Mouse (Mus musculus) intestine, embryonic 16.5 days (tissue): ENCODE measurements around the gene Prkch. TPM values are rescaled to one million over a fixed set of nuclear protein-coding genes. Genes with fewer than 3 reads are reported as not detected.

Experiments
- ATAC-seq: fragments of 200-750 bp; cut with Nextera tagmentation; 2 replicates; pipeline ENCODE4 v1.8.0; 2017; ENCODE audit warnings: moderate TSS enrichment, moderate library complexity
- H3K27ac ChIP-seq: fragments of 300-500 bp; sonication (generic); 2 replicates; pipeline ENCODE4 v1.5.1; 2014; ENCODE audit warnings: mild to moderate bottlenecking, low read length
- H3K27me3 ChIP-seq: fragments of 300-500 bp; sonication (generic); replicated peaks from 2 replicates; pipeline ENCODE4 v1.6.1; 2014; ENCODE audit warnings: low read length, control low read depth, mixed read lengths; ENCODE audit not compliant: control insufficient read depth, insufficient read depth
- H3K36me3 ChIP-seq: fragments of 300-500 bp; sonication (generic); 2 replicates; pipeline ENCODE4 v1.6.1; 2014; ENCODE audit warnings: low read length, control low read depth; ENCODE audit not compliant: control insufficient read depth, insufficient read depth
- H3K4me1 ChIP-seq: fragments of 300-500 bp; sonication (generic); 2 replicates; pipeline ENCODE4 v1.6.1; 2014; ENCODE audit warnings: low read length, control low read depth, mixed read lengths; ENCODE audit not compliant: control insufficient read depth, insufficient read depth
- H3K4me2 ChIP-seq: fragments of 300-500 bp; sonication (generic); 2 replicates; pipeline ENCODE4 v1.6.1; 2014; ENCODE audit warnings: low read depth, low read length, control low read depth
- H3K4me3 ChIP-seq: fragments of 300-500 bp; sonication (generic); 2 replicates; pipeline ENCODE4 v1.5.1; 2014; ENCODE audit warnings: mild to moderate bottlenecking, low read length
- H3K9ac ChIP-seq: fragments of 300-500 bp; sonication (generic); 2 replicates; pipeline ENCODE4 v1.6.1; 2014; ENCODE audit warnings: low read depth, low read length
- H3K9me3 ChIP-seq: fragments of 300-500 bp; sonication (generic); 2 replicates; pipeline ENCODE4 v1.6.1; 2016; ENCODE audit warnings: low read length, control low read depth; ENCODE audit not compliant: control insufficient read depth
- WGBS: fragments of 180-500 bp; shearing (Covaris S2); extraction: QIAGEN DNeasy Blood & Tissue Kit; methylation state at CpG from one replicate; pipeline ENCODE4 v1.1.7; 2014; 5-methylcytosine and 5-hydroxymethylcytosine counted together
- polyA plus RNA-seq: library from polyadenylated mRNA; unstranded; fragments of >200 nt; fragmentation: Nextera tagmentation; extraction: Ambion mirVana; gene quantifications from 2 replicates; pipeline ENCODE4 v1.2.1, GENCODE M21; 2015

Gene Prkch
- polyA plus RNA-seq, 1 experiment from 2014 or later, result 4.0 TPM

DNA sequence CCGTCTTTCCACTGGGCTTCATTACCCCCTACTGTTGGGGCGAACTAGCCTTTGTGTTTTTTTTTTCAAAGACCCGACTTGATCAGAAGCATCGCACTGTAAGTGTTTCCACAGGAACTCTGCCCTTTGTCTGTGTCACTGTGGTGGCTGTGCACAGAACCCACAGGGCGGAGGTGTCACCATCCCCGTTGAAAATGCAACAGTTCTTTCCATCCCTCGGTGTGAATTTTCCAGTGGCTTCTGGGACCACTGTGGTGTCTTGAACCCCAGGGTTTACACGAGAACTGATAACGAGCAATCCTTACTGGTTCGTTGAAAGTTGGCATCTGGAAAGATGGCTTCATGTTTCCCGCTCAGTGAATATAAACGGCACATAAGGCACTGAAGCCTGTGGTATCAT lies 20.2 kb downstream of the Prkch start:
- Histone ChIP-seq H3K4me2 (no peak overlapping the region), H3K9me3 (no peaks in the 10 kb centered on the region), H3K27ac (no peak overlapping the region), H3K9ac (no peak overlapping the region), H3K4me1 (no peaks in the 10 kb centered on the region), H3K27me3 (no peaks in the 10 kb centered on the region), H3K4me3 (no peak overlapping the region), H3K36me3 (no peaks in the 10 kb centered on the region)
- 74% methylated on average over 12 of the region's 12 CpGs for WGBS
- no peak for ATAC-seq

DNA sequence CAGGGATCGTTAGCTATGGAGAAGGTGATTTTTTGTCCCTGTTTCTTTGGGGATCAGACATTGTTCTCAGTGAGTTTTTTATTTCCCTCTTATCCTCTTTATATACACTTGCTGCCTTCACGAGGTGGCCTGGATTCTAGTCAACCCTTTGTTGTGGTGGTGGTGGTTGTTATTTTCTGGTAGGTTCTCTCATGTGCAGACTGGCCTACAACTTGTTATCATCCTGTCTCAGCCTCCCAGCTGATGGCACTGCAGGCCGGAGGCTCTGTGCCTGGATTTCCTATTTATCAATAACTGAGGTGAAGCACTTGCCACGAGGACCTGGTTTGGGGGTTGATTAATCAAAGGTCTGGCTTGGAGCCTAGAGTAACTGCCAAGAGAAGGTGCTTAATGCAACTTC lies 20.6 kb downstream of the Prkch start:
- ATAC-seq, result no peak
- 75% methylated on average over 4 of the region's 4 CpGs for WGBS

DNA sequence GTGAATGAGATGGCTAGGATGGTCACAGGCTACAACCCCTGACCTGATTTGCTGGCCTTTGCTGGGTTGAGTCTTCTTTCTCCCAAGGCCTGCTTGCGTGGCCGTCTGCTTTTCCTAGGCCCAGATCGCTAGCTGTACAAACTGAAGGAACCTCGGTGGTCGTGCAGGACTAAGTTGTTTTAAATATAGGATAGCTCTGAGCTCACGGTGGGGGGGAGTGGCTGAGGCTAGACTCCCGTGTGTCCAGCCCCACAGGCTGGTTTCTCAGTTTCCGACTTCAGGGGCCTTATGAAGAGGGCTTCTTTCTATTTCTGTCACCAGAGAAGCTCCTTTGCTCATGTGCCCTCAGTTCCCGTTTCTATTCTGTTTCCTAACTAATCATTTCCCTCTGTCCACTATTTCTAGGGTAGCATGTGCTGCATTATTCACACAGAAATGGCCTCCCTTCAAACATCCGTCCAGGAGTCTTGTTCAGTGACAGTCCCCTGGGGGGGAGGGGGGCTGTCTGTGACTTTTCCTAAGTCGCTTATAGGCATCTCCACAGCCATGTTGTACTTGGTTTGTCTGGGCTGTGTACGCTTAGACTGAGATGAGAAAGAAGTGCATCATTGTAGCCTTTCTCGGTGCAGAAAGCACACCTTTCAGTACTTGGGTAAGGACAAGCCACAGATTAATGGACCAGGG lies 22.9 kb downstream of the Prkch start:
- H3K36me3 ChIP-seq, result no peaks in the 10 kb centered on the region
- H3K27ac ChIP-seq, result no peak overlapping the region
- ATAC-seq, result no peak
- no peaks in the 10 kb centered on the region for H3K27me3 ChIP-seq
- H3K4me2 ChIP-seq, result no peak overlapping the region
- H3K4me1 ChIP-seq, result no peaks in the 10 kb centered on the region
- H3K4me3 ChIP-seq, result no peak overlapping the region
- no peak overlapping the region for H3K9ac ChIP-seq
- no peaks in the 10 kb centered on the region for H3K9me3 ChIP-seq
- WGBS, result 60% methylated on average over 13 of the region's 13 CpGs

More for the DNA sequence above, 20.6 kb downstream of the Prkch start:
- no peak overlapping the region for H3K27ac ChIP-seq
- no peak overlapping the region for H3K4me2 ChIP-seq
- no peak overlapping the region for H3K9ac ChIP-seq
- no peaks in the 10 kb centered on the region for H3K36me3 ChIP-seq
- H3K4me1 ChIP-seq, result no peaks in the 10 kb centered on the region
- H3K9me3 ChIP-seq, result no peaks in the 10 kb centered on the region
- no peaks in the 10 kb centered on the region for H3K27me3 ChIP-seq
- no peak overlapping the region for H3K4me3 ChIP-seq

DNA sequence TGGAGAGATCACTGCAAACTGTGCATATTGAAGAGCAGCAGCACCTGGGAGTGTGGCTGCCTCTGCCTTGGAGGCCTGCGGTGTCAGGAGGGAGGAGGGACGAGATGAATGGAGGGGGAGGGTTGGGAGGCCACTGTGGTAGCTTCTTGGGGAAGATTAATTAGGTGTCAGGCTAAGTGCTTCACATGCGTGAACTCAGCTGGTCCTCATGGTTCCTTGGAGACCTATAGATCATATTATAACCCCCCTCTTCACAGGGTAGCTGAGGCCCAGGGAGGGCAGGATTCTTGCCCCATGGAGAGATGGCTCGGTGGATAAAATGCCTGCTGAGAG lies 23.4 kb downstream of the Prkch start:
- H3K4me1 ChIP-seq, result no peaks in the 10 kb centered on the region
- H3K4me2 ChIP-seq, result no peak overlapping the region
- H3K9ac ChIP-seq, result no peak overlapping the region
- no peaks in the 10 kb centered on the region for H3K36me3 ChIP-seq
- no peaks in the 10 kb centered on the region for H3K27me3 ChIP-seq
- 25% methylated on average over 4 of the region's 4 CpGs for WGBS
- no peak for ATAC-seq
- no peak overlapping the region for H3K4me3 ChIP-seq
- no peak overlapping the region for H3K27ac ChIP-seq
- H3K9me3 ChIP-seq, result no peaks in the 10 kb centered on the region

DNA sequence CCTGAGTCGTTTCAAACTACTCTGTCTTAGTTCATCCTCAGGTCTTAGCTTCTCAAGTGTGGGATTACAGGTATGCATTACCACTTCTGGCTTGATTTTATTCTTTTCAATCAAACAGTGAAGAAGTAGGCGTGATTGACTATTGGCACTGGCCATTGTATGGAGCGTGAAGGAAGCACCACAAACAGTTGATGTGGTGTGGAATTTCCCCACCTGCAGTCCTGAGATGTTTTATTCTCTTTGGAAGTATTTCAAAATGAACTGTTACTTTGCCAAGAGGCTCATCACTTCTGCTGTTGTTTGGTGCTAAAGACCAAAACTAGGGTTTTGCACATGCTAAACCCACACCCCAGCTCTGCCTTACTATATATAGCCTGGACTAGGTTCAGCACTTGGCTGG lies 24.7 kb downstream of the Prkch start:
- H3K36me3 ChIP-seq, result no peaks in the 10 kb centered on the region
- H3K9ac ChIP-seq, result no peak overlapping the region
- ATAC-seq, result no peak
- H3K9me3 ChIP-seq, result no peaks in the 10 kb centered on the region
- no peak overlapping the region for H3K4me2 ChIP-seq
- H3K27ac ChIP-seq, result no peak overlapping the region
- no peaks in the 10 kb centered on the region for H3K27me3 ChIP-seq
- no peak overlapping the region for H3K4me3 ChIP-seq
- no peaks in the 10 kb centered on the region for H3K4me1 ChIP-seq
- WGBS, result 80% methylated on average over 3 of the region's 3 CpGs

DNA sequence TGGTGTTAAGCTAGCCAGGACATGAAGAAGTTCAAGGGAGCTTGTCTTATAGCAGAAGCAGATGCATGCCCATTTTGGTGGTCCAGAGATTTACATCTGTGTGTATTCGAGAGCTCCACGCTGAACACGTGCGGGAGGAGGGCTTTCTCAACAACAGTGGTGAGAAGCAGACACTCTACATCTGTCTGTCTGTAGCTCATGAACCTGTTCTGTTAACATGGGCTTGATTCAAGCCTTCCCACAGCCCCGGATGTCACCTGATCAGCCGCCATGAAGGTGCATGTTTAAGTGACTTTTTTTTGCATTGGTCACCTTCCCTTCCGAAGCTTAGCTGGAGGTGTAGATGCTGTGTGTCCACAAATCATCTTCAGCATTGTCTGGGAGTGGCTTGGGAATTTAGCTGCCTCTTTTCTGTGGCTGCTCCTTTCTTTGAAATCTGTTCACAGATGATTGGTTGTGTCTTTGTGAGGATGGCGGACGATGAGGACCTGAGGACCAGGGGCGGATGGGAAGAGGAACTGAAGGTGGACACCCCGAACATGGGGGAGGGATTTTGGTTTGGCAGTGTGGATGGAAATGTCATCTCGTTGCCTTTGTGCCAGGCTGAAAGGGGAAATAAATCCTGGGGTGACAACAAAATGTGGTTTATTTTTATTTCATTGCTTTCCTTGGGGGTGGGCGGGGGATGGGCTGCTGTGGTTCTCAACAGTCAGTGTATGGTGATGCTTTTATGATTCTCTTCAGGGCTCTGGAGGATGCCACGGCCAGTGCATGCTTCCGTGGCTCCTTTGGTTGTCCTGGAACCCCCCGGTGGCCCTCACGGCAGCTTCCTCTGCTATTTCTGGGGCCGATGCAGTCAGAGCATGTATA lies 25.3 kb downstream of the Prkch start:
- Histone ChIP-seq H3K27ac (no peak overlapping the region), H3K4me1 (no peaks in the 10 kb centered on the region), H3K36me3 (no peaks in the 10 kb centered on the region), H3K4me3 (no peak overlapping the region), H3K9ac (no peak overlapping the region), H3K27me3 (no peaks in the 10 kb centered on the region), H3K4me2 (no peak overlapping the region), H3K9me3 (no peaks in the 10 kb centered on the region)
- ATAC-seq, result no peak
- WGBS, result 76% methylated on average over 18 of the region's 18 CpGs

DNA sequence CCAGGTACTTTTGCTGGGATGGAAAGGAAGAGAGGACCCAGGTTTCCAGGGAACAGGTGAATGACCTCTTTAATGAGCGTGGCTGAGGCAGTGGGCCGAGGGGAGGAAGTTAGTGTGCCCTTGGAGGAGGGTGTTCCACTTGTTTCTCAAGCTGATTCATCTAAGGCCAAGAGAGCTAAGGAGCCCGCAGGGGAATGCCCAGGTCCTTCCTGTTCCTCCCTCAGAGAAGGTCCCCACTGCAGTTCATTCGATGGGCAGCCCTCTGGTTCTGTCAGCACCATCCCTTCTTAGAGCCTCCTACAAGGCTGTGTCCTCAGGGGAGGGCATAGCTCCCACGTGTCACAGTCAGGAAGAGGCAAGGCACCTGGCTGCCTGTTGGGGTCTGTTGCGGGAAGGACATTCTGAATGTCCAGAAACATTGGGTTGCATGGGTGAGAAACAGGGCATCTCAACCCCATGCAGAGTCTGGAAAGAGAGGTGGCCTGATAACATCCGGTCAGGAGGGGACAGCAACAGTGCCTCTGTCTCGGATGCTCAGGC lies 26.3 kb downstream of the Prkch start:
- ATAC-seq, result no peak
- no peak overlapping the region for H3K9ac ChIP-seq
- H3K36me3 ChIP-seq, result no peaks in the 10 kb centered on the region
- no peak overlapping the region for H3K27ac ChIP-seq
- H3K4me1 ChIP-seq, result no peaks in the 10 kb centered on the region
- no peaks in the 10 kb centered on the region for H3K27me3 ChIP-seq
- no peak overlapping the region for H3K4me3 ChIP-seq
- no peaks in the 10 kb centered on the region for H3K9me3 ChIP-seq
- no peak overlapping the region for H3K4me2 ChIP-seq
- WGBS, result 77% methylated on average over 8 of the region's 8 CpGs

DNA sequence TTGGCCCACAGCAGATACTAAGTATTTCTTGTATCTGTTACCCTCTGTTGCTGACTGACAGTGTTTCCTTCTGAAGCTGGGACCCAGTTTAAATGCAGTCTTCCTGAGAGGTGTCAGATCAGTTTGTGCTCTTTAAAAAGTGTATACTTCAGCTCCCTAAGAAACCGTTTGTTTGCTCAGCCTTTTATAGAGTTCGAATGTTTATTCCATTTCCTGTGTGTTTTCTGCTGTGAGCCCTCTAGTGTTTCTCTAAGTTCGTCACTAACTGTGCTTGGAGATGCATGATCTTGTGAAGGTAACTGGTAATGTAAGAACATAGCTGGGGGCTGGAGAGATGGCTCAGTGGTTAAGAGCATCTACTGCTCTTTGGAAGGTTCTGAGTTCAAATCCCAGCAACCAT lies 27.1 kb downstream of the Prkch start:
- H3K36me3 ChIP-seq, result no peaks in the 10 kb centered on the region
- no peak overlapping the region for H3K9ac ChIP-seq
- H3K4me1 ChIP-seq, result no peaks in the 10 kb centered on the region
- H3K4me2 ChIP-seq, result no peak overlapping the region
- no peak overlapping the region for H3K27ac ChIP-seq
- no peak overlapping the region for H3K4me3 ChIP-seq
- WGBS, result 64% methylated on average over 3 of the region's 3 CpGs
- ATAC-seq, result no peak
- no peaks in the 10 kb centered on the region for H3K27me3 ChIP-seq
- H3K9me3 ChIP-seq, result no peaks in the 10 kb centered on the region

DNA sequence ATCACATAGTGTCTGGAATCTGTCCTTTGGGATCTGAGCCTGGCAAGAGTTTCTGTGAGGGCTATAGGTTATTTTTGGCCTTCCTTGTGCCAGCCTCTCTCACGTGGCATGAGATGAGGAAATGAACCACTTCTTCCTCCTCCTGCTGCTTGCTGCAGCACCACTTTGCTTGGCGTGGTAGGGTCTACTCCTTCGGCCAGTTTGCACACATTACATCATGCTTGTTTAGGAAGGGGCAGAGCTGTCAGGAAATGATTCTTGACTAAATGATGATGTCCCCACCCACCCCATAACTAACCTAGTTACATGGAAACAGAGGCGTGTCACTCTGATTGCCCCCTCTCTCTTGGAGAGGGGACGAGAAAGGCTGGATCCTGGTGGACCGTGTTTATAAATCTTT lies 28.6 kb downstream of the Prkch start:
- Histone ChIP-seq H3K4me1 (no peaks in the 10 kb centered on the region), H3K9me3 (no peaks in the 10 kb centered on the region), H3K27ac (no peak overlapping the region), H3K27me3 (no peaks in the 10 kb centered on the region), H3K4me3 (no peak overlapping the region), H3K36me3 (no peaks in the 10 kb centered on the region), H3K9ac (no peak overlapping the region), H3K4me2 (no peak overlapping the region)
- 59% methylated on average over 6 of the region's 6 CpGs for WGBS
- ATAC-seq, result no peak
